Mouse (Mus musculus): ENCODE measurements at regions not wholly inside any gene's neighbourhood (a gene's known extent, or its start where the extent isn't known, plus 50 kb on each side); places are given as distances from the start of the nearest gene placed in this dataset.
A peak's percentile ranks its signal among the peaks of the same experiment; 100 is the strongest.

GRCm38 (mm10) chr8:8871938-8872337 lies 181.6 kb upstream of the Arglu1 start:
- Histone ChIP-seq H3K9ac (no peak overlapping the region), H3K4me3 (no peak overlapping the region), H3K4me1 (replicated peaks) (peaks cover 30% of the 10 kb centered on the region), H3K4me2 (no peak overlapping the region), H3K36me3 (no peaks in the 10 kb centered on the region), H3K27ac (replicated peaks) (no peak overlapping the region), H3K27me3 (peaks cover 13% of the 10 kb centered on the region; the same call in 1 of the 2 replicates), H3K9me3 (no peaks in the 10 kb centered on the region)
- no peak for ATAC-seq (ENCODE audit: low read depth)
- 28% methylated on average over 3 of the region's 3 CpGs for WGBS

- 20% methylated on average over 8 of the region's 8 CpGs for WGBS
- Histone ChIP-seq H3K9ac (no peak overlapping the region), H3K27ac (replicated peaks) (0 out of 2 replicates have a peak overlapping the region, but pooled peaks have one; percentile 56), H3K27me3 (peaks cover 13% of the 10 kb centered on the region; the same call in 1 of the 2 replicates), H3K9me3 (no peaks in the 10 kb centered on the region), H3K4me3 (no peak overlapping the region), H3K4me2 (no peak overlapping the region), H3K36me3 (no peaks in the 10 kb centered on the region), H3K4me1 (replicated peaks) (peaks cover 27% of the 10 kb centered on the region)
- 0 out of 2 replicates have a peak, but pooled peaks have one; percentile 17 for ATAC-seq (ENCODE audit: low read depth)
Observed at GRCm38 (mm10) chr8:8871039-8871438, 180.7 kb upstream of the Arglu1 start.

- Histone ChIP-seq H3K4me2 (no peak overlapping the region), H3K36me3 (no peaks in the 10 kb centered on the region), H3K9ac (no peak overlapping the region), H3K9me3 (no peaks in the 10 kb centered on the region), H3K4me3 (no peak overlapping the region), H3K4me1 (replicated peaks) (peaks cover 27% of the 10 kb centered on the region), H3K27ac (replicated peaks) (peak overlapping the region; percentile 56), H3K27me3 (peaks cover 13% of the 10 kb centered on the region; the same call in 1 of the 2 replicates)
- 1% methylated on average over 4 of the region's 4 CpGs for WGBS
- ATAC-seq (ENCODE audit: low read depth) = peak; percentile 82
Observed at GRCm38 (mm10) chr8:8870487-8870886, 180.2 kb upstream of the Arglu1 start.

- no peak overlapping the region for H3K4me3 ChIP-seq
- ATAC-seq (ENCODE audit: low read depth) = no peak
- H3K27ac ChIP-seq (replicated peaks) = no peak overlapping the region
- H3K9me3 ChIP-seq = no peaks in the 10 kb centered on the region
- H3K27me3 ChIP-seq = peaks cover 13% of the 10 kb centered on the region; the same call in 1 of the 2 replicates
- H3K4me1 ChIP-seq (replicated peaks) = peaks cover 27% of the 10 kb centered on the region
- no peak overlapping the region for H3K4me2 ChIP-seq
- H3K9ac ChIP-seq = no peak overlapping the region
- 48% methylated on average over 6 of the region's 6 CpGs for WGBS
- no peaks in the 10 kb centered on the region for H3K36me3 ChIP-seq
Observed at GRCm38 (mm10) chr8:8869338-8869737, 179.0 kb upstream of the Arglu1 start.

GRCm38 (mm10) chr8:8867924-8868323 lies 177.6 kb upstream of the Arglu1 start:
- no peak overlapping the region for H3K9ac ChIP-seq
- H3K27me3 ChIP-seq = peaks cover 11% of the 10 kb centered on the region; the same call in 1 of the 2 replicates
- H3K4me3 ChIP-seq = no peak overlapping the region
- ATAC-seq (ENCODE audit: low read depth) = no peak
- WGBS = 71% methylated on average over 8 of the region's 8 CpGs
- no peak overlapping the region for H3K4me2 ChIP-seq
- H3K9me3 ChIP-seq = no peaks in the 10 kb centered on the region
- no peaks in the 10 kb centered on the region for H3K36me3 ChIP-seq
- H3K4me1 ChIP-seq (replicated peaks) = peaks cover 27% of the 10 kb centered on the region
- no peak overlapping the region for H3K27ac ChIP-seq (replicated peaks)

- H3K9me3 ChIP-seq = no peaks in the 10 kb centered on the region
- 64% methylated on average over 9 of the region's 9 CpGs for WGBS
- no peaks in the 10 kb centered on the region for H3K36me3 ChIP-seq
- H3K4me1 ChIP-seq (replicated peaks) = peaks cover 27% of the 10 kb centered on the region
- no peak overlapping the region for H3K4me2 ChIP-seq
- ATAC-seq (ENCODE audit: low read depth) = no peak
- no peak overlapping the region for H3K27ac ChIP-seq (replicated peaks)
- no peak overlapping the region for H3K4me3 ChIP-seq
- H3K9ac ChIP-seq = no peak overlapping the region
- peaks cover 6% of the 10 kb centered on the region; the same call in 1 of the 2 replicates for H3K27me3 ChIP-seq
Observed at GRCm38 (mm10) chr8:8867126-8867777, 176.9 kb upstream of the Arglu1 start.

- Histone ChIP-seq H3K27ac (replicated peaks) (no peak overlapping the region), H3K4me3 (no peak overlapping the region), H3K4me1 (replicated peaks) (no peaks in the 10 kb centered on the region), H3K9ac (no peak overlapping the region), H3K9me3 (no peaks in the 10 kb centered on the region), H3K4me2 (no peak overlapping the region), H3K27me3 (no peaks in the 10 kb centered on the region), H3K36me3 (no peaks in the 10 kb centered on the region)
- 78% methylated on average over 6 of the region's 6 CpGs for WGBS
- no peak for ATAC-seq (ENCODE audit: low read depth)
Observed at GRCm38 (mm10) chr8:8862767-8863166, 172.4 kb upstream of the Arglu1 start.

- no peaks in the 10 kb centered on the region for H3K4me1 ChIP-seq (replicated peaks)
- H3K36me3 ChIP-seq = no peaks in the 10 kb centered on the region
- no peak overlapping the region for H3K4me3 ChIP-seq
- H3K9ac ChIP-seq = no peak overlapping the region
- H3K27ac ChIP-seq (replicated peaks) = no peak overlapping the region
- 48% methylated on average over 9 of the region's 9 CpGs for WGBS
- H3K9me3 ChIP-seq = no peaks in the 10 kb centered on the region
- no peak overlapping the region for H3K4me2 ChIP-seq
- H3K27me3 ChIP-seq = no peaks in the 10 kb centered on the region
- no peak for ATAC-seq (ENCODE audit: low read depth)
Observed at GRCm38 (mm10) chr8:8861331-8861940, 171.1 kb upstream of the Arglu1 start.

GRCm38 (mm10) chr8:8858636-8859035 lies 168.3 kb upstream of the Arglu1 start:
- Histone ChIP-seq H3K9me3 (no peaks in the 10 kb centered on the region), H3K4me1 (replicated peaks) (peaks cover 3% of the 10 kb centered on the region; the same call in 1 of the 2 replicates), H3K9ac (no peak overlapping the region), H3K4me2 (no peak overlapping the region), H3K36me3 (no peaks in the 10 kb centered on the region), H3K4me3 (no peak overlapping the region), H3K27ac (replicated peaks) (no peak overlapping the region), H3K27me3 (no peaks in the 10 kb centered on the region)
- ATAC-seq (ENCODE audit: low read depth) = no peak
- 51% methylated on average over 3 of the region's 3 CpGs for WGBS

GRCm38 (mm10) chr8:8852656-8853366 lies 162.5 kb upstream of the Arglu1 start:
- H3K27me3 ChIP-seq = no peaks in the 10 kb centered on the region
- 15% methylated on average over 7 of the region's 7 CpGs for WGBS
- ATAC-seq (ENCODE audit: low read depth) = no peak
- peaks cover 20% of the 10 kb centered on the region for H3K4me1 ChIP-seq (replicated peaks)
- H3K36me3 ChIP-seq = no peaks in the 10 kb centered on the region
- H3K9me3 ChIP-seq = no peaks in the 10 kb centered on the region
- H3K4me3 ChIP-seq = no peak overlapping the region
- no peak overlapping the region for H3K27ac ChIP-seq (replicated peaks)
- no peak overlapping the region for H3K4me2 ChIP-seq
- no peak overlapping the region for H3K9ac ChIP-seq

GRCm38 (mm10) chr8:8851271-8851670 lies 160.9 kb upstream of the Arglu1 start:
- H3K27ac ChIP-seq (replicated peaks) = no peak overlapping the region
- peak; percentile 14; the same call in 1 of the 2 replicates for ATAC-seq (ENCODE audit: low read depth)
- no peaks in the 10 kb centered on the region for H3K9me3 ChIP-seq
- H3K4me2 ChIP-seq = no peak overlapping the region
- no peaks in the 10 kb centered on the region for H3K27me3 ChIP-seq
- H3K9ac ChIP-seq = no peak overlapping the region
- H3K36me3 ChIP-seq = no peaks in the 10 kb centered on the region
- no peak overlapping the region for H3K4me3 ChIP-seq
- 65% methylated on average over 4 of the region's 4 CpGs for WGBS
- H3K4me1 ChIP-seq (replicated peaks) = peaks cover 20% of the 10 kb centered on the region

- no peaks in the 10 kb centered on the region for H3K36me3 ChIP-seq
- H3K4me2 ChIP-seq = no peak overlapping the region
- H3K27ac ChIP-seq (replicated peaks) = no peak overlapping the region
- ATAC-seq (ENCODE audit: low read depth) = peak; percentile 10; the same call in 1 of the 2 replicates
- H3K9ac ChIP-seq = no peak overlapping the region
- H3K4me3 ChIP-seq = no peak overlapping the region
- peaks cover 20% of the 10 kb centered on the region for H3K4me1 ChIP-seq (replicated peaks)
- H3K27me3 ChIP-seq = no peaks in the 10 kb centered on the region
- H3K9me3 ChIP-seq = no peaks in the 10 kb centered on the region
- 41% methylated on average over 8 of the region's 8 CpGs for WGBS
Observed at GRCm38 (mm10) chr8:8850766-8851165, 160.4 kb upstream of the Arglu1 start.
